Mouse (Mus musculus) heart, postnatal 36 days (tissue): Measurements from ENCODE around the gene Foxc1. TPM values are rescaled to one million over a fixed set of nuclear protein-coding genes. Genes with fewer than 3 reads are reported as not detected.

Experiments
- DNase-seq, 2 experiments: peaks; one replicate each; pipeline ENCODE4 v3.0.0; 2021 to 2022
- intact Hi-C: fragments of 180-260 bp; cut with DNase I; formaldehyde crosslinking; loops from one replicate; pipeline ENCODE4 v1.15.1; 2025
- total RNA-seq, 2 experiments: library from RNA; stranded (reverse); gene quantifications; 2 replicates each; pipeline ENCODE4 v1.2.3; 2021

Foxc1 gene
- total RNA-seq = 1 to 10 TPM; 5.0 to 5.1 TPM

DNA sequence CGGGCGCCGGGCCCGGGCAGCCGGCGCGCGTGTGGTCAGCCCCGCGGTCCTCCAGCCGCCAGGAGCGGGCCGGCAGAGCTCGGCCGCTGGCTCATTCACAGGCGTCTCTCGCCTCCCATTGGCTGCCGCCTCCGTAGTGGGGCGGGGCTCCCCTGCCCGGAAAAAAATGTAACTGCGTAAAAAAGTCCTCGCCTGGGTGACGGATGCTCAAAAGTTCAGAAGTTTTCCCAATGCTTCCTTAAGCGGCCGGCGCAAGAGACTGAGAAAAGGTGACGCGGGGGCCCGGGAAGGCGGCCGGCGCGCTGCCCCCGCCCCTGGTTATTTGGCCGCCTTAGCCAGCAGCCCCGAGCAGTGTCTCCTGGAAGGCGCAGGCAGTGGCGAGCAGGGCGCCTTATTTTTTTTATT lies at the start of gene Foxc1:
TSS of gene Foxc1 (plus strand) at position 206 of the 405 bp plus-strand sequence.
- intact Hi-C loops = loop anchor here (5.0 kb wide), 2 partner anchors 111 to 211 kb away; no protein-coding TSS in a partner anchor
- DNase-seq = peak; percentile 88 to 90

DNA sequence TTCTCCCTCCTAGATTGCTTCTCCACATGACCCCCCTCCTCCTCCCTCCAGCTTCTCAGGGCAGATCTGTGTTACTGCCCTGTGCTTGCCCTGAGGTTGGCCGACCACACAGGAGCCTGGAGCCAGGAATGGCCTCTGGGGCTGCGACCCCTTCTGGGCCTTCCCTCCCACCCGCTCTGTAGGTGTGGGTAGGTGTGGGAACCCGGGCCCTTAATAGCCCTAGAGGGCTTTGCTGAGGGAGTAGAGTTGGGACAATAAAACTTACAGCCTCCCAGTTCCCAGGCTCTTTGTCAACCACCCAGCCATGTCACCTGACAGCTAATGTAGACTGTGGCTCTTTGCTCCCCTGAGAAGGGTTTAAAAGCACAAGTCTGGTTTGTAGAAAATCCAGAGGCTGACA lies 46.0 kb upstream of the Foxc1 start:
- no peak for DNase-seq
- intact Hi-C loops = no loop called here

DNA sequence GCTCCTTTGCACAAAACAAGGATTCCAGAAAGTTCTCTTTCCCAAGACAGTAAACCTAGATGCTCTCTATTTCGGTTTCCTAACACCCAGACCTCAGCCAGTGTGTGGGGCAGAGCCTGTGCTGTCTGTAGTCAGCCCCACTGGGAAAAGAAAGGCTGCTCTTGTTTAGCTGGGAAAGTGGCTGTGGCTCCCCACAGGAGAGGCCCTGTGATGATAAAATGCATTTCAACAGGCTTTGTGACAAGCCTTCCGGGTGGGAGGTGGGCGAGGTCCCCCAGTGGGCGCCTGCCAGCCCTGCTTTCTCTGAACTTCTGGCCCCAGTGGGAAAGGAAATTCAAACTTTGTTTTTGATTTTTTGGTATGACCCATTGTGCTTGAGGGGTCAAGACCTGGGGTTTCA lies 45.4 kb upstream of the Foxc1 start:
- DNase-seq = no peak
- intact Hi-C loops = no loop called here

DNA sequence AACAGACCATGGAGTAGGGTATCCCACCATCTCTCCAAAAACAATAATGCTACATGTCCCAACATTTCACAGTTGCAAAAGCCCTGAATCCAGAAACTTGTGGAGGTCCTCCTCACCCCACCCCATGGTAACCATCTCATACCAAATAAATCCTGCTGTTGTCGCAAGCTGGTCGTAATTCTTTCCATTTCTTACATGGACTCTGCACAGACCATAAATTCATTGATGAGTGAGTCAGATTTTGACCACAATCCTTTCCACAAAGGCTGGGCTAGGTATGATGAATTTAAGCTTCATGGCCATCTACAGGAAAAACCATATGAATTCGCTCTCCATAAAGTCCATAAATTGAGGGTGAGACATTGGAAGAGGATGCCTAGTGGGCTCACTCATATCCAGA lies 42.0 kb upstream of the Foxc1 start:
- intact Hi-C loops = no loop called here
- no peak for DNase-seq

DNA sequence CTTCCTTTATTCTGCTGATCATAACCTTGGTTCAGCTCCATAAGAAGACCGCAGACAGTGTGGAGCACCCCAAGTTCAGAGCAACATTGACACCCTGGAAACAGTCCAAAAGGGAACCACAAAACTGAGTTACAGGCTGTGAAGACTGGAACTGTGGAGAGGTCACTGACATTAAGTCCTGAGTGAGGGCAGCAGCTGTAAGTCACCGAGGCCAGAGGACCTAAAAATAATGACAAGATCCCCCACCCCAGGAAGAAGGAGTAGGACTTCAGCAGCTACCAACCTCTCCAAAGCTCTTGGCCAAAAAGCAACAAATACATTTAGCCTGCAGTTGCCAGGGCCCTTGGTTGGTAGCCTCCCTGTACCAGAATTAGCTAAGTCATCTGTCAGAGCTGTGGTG lies 40.9 kb upstream of the Foxc1 start:
- DNase-seq = no peak
- intact Hi-C loops = no loop called here

DNA sequence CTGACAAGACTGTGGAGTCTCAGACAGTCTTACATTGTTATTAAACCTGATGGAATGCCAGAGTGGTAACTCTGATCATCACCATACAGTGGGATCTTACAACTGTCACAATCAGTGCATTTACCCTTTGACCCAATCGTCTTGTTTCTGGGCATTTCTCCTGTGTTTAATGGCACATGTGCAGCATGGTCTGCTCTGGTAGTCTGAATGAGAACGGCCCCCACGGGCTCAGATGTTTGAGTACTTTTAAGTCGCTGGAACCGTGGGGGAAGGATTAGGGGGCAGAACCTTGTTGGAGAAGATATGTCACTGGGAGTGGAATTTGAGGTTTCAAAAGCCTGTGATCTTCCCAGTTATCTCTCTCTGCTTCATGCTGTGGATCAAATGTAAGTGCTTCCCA lies 33.6 kb upstream of the Foxc1 start:
- DNase-seq = no peak
- intact Hi-C loops = no loop called here

DNA sequence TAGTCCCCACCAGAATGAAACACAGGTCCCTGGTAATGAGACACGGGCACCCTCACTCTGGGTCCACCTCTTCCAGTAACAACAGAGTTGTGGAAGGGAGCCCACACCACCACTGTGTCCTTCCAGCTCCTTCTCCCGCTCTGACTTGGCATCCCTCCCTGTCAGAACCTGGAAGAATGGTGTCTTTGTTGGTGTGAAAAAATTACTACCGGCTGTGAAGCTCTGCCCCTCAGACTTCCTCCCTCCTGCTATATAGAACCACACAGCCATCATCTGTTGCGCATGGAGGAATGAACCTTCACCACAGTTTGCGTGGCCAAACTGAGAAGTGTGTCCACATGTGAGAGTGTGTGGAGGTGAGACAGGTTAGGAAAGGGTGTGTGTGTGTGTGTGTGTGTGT lies 30.7 kb upstream of the Foxc1 start:
- intact Hi-C loops = no loop called here
- no peak for DNase-seq

DNA sequence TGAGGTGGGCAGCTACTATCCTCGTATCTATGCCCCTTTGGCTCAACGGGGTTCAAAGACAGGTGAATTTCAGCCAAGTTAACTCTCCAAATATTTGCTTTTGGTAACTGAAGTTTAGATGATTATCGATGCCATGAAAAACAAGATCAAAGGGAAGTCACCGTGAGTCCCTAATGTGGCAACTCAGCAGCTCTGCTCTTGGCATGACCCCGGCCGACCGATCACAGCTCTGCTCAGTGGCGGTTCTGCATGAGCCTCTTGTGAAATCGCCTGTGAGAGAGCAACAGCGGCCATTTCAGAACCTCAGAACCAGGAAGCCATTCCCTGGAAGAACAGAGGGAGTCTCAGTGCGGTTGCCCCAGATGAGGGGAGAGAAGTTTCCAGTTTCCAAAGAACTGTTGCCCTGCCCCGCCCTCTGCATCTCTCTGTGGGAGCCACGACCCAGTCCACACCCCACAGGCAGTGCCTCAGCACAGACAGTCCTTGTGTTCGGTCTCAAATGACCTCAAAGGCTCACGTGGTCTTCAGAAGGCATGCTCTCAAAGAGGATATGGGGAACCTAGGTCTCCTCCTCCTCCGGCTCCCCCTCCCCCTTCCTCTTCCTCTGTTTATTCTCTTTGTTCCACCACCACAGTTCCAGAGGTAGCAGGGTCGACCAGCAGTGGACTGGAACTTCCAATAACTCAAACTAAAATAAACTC lies 27.0 kb upstream of the Foxc1 start:
- intact Hi-C loops = no loop called here
- no peak for DNase-seq

DNA sequence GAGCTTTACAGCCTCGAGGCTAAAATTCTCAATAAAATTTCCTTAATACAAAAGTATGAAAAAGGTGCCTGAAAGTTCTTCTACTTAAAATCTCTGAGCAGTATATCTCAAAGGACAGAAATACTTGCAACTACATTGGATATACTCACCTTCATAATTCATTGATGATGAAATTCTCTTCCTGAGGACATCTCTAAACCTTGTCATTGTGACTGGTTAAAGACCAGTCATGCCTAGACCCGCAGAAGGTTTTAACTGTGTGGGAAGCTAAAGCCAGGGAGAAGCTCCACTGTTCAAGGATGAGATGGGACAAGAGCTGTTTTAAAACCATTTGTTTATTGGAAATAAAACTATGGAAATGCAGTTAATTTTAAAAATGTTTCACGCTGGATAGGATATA lies 26.1 kb upstream of the Foxc1 start:
- DNase-seq = no peak
- intact Hi-C loops = no loop called here

DNA sequence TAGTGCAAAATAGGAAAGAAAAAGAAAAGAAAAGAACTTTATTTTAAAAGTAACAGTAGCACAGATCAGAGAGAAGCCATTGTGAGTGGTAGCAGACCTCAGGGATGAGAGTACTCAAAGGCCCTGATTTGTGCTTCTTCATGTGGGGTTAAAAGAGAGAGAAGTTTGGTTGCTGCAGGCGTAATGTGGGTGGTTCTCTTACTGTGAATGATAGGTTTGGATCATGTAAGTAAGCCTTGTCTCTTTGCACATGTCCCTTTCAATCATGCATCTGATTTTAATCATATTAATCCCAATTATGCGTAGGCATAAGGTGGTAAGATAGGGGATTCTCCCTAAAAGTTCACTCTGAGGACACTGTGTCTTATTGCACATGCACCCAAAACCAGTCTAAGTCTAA lies 24.4 kb upstream of the Foxc1 start:
- DNase-seq = no peak
- intact Hi-C loops = no loop called here

DNA sequence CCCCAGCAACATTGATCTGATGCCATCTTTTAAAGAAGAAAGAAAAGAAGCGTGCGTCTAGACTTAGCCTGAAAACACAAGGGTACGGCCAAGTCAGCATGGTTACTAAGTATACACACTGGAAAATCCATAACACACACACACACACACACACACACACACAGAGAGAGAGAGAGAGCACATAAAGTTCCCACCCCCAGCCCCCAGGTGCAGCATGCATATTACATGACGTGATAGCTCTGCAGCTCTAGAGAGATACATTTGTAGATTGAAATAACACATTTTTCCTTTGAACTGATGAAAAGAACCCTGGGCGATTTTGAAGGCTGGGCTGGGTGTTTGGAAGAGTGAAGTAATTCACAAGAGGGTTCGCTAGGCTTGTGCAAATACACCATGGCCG lies 21.7 kb upstream of the Foxc1 start:
- intact Hi-C loops = no loop called here
- no peak for DNase-seq

DNA sequence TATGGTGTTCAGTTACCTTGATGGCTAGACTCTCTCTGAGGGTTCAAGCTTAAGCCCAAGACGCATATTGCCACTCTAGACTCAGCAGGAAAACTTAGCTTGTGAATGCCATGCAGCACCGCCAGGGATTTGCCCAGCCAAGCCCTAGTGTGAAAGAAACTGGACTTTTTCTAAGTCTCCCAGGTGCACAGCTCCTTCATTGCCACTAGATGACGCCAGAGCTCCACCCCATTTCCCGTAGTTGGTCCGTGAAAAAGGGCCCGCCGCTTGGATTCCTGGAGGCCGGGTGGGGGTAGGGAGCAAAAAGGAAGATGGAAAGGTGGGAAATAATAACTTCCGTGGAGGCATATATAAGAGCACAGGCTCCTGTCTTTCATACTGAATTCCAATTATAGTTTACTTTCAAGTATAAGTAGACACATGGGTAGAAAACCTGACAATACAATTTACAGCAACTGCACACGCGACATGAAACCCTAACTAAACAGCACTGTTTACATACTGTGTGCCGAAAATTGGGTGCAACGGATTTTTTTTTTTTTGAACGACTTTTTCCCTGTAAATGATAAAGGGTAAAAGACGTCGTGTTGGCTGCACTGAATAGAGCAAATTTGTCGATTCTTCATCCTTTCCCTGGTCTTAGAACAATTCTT lies 13.8 kb upstream of the Foxc1 start:
- DNase-seq = peak; percentile 52 to 63
- intact Hi-C loops = loop anchor here (2.0 to 5.0 kb wide), 5 partner anchors 504 to 1005 kb away; no protein-coding TSS in a partner anchor

DNA sequence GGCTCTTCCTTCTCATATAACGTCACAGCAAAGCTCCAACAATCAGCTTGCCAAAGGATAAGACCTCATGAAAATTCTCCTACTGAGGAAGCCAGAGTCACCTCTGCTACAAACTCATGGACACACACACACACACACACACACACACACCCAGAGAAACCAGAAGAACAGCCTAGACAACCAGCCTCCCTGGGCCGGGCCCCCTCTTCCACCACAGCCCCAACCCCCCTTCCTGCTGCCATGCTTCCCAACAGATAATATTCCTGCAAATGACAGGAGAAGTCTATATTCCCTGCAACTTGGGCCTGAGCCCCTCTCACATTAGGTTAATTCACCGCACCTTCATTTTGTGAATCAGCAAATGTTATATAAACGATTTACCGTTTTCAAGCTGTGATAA lies 13.3 kb upstream of the Foxc1 start:
- intact Hi-C loops = loop anchor here (2.0 to 5.0 kb wide), 5 partner anchors 504 to 1004 kb away; no protein-coding TSS in a partner anchor

DNA sequence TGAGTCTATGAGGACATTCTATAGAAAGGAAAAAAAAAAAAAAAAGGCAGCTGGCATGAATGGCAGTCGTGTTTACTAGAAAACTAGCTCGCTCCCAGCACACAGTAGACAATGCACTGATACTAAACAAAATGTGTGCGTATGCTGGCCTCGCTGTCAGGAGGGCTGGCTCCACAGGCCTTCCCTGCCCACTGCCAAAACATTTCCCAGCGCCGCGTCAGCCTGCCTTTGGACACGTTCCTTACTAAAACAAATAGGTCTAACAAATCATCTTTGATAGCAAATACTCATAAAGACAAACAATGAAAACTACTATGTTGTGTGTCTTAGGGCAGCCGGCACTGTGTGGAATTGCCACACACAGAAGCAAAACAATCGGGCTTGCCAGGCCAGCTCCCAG lies 9.1 kb upstream of the Foxc1 start:
- no peak for DNase-seq
- intact Hi-C loops = no loop called here

More for the DNA sequence above, 13.3 kb upstream of the Foxc1 start:
- no peak for DNase-seq

DNA sequence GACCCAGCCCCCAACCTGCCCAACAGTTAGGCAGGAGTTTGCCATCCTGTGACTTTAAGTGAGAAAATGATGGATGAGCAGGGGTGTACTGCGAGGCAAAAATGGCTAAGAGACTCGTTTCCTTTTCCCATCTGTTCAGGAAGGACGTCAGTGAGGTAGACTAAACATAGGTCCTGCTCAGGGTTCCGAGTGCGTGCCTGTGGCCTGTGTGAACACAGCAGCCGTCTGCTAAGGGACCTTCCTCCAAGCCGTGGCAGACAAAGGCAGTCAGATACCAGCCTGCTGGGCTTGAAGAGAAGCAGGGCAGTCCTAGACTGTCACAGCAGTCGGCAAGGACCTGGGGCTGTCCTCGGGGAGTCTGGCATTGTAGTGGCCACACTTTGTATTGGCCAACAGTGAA lies 8.4 kb upstream of the Foxc1 start:
- DNase-seq = no peak
- intact Hi-C loops = no loop called here

DNA sequence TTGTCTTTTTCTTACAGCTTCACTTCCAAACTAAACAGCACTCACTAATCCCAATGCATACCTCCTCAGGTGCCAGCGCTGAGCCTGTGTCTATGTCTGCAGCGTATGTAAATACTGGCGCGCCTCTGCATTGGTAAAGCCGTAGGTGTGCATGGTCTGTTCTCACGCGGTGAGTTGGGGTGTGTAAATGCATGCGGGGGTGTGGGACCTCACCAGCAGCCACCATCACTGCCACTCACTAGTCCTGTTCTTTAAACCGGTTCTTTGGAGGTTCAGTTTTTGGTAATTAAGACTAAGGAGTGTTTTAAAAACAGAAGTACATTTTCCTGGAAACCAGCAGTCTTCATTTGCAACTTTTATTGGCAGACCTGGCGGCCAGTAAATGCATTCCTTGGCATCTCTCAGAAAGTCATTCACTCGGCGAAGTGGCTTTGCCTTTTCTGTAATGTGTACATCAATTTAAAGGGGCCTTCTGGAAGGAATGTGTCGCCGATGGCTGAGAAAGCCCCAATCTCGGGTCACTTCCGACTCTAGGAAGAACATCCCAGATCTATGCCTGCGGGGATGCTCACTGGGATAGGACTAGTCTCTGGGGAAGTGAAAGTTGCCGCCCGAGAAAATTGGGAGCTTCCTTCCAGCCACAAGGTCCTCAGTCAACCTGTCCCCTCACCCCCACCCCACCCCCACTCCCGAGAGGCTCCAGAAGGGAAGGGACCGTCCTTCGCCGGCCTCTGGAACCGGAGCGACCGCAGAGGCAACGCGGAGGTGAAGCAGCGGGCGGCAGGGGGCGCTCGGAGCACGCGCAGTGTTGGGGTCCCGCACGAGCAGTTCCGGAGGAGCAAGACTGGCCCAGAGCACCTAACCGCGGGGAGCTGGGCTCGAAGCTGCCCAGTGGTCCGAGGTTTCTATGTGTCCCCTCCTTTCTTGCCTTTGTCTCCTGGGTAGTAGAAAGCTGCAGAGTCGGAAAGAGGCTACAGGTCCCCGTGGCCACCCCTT lies 5.6 kb upstream of the Foxc1 start:
- intact Hi-C loops = loop anchor here (1.0 to 5.0 kb wide), 7 partner anchors 155 to 880 kb away; no protein-coding TSS in a partner anchor
- DNase-seq = peak; percentile 92 to 95

DNA sequence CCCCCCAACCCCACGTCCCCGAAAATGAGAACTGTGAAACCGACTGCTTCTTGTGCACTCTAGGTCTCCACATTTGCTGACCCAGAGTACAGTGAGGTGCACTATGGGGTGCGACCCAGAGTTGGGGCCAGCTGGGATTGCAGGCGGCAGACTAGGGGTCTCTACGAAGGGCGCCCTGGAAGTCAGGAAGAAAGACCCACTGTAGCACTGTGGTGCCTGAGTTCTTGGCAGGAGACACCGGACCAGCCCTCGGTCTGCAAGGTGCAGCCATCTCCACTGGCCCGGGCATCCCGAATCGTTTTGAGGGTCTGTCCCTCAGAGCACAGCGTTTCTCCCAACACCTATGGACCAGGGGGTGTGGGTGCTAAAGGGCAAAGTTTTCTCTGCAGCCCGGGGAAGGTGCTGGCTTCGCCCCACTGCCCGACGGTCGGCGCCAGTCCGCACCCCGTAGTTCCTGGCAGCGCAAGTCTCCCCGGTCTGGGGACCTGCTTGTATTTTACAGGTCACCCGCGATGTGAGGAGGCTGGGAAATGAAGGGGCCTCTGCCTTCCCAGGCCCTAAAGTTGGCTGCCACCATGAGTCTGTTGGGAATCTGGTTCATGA lies 4.6 kb upstream of the Foxc1 start:
- no peak for DNase-seq
- intact Hi-C loops = loop anchor here (1.0 to 5.0 kb wide), 7 partner anchors 154 to 879 kb away; no protein-coding TSS in a partner anchor

DNA sequence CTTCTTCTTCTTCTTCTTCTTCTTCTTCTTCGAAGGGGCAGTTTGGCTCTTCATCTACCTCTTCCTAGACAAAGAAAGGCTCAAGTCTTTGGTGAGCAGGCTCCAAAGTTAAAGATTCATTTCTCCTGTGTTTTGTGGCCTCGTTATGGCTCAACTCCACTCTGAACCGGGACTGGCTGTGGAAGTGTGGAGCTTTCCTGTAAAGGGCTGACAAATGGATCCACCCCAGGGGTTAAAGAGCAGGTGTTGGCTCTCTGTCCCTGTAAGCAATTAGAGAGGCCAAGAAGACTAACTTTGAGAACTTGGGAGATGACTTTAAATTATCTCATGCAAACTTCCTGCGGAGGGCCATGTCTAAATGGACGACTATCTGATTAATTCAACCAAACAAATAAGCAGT lies 4.0 kb upstream of the Foxc1 start:
- intact Hi-C loops = loop anchor here (5.0 kb wide), 2 partner anchors 800 to 860 kb away; no protein-coding TSS in a partner anchor
- DNase-seq = no peak

DNA sequence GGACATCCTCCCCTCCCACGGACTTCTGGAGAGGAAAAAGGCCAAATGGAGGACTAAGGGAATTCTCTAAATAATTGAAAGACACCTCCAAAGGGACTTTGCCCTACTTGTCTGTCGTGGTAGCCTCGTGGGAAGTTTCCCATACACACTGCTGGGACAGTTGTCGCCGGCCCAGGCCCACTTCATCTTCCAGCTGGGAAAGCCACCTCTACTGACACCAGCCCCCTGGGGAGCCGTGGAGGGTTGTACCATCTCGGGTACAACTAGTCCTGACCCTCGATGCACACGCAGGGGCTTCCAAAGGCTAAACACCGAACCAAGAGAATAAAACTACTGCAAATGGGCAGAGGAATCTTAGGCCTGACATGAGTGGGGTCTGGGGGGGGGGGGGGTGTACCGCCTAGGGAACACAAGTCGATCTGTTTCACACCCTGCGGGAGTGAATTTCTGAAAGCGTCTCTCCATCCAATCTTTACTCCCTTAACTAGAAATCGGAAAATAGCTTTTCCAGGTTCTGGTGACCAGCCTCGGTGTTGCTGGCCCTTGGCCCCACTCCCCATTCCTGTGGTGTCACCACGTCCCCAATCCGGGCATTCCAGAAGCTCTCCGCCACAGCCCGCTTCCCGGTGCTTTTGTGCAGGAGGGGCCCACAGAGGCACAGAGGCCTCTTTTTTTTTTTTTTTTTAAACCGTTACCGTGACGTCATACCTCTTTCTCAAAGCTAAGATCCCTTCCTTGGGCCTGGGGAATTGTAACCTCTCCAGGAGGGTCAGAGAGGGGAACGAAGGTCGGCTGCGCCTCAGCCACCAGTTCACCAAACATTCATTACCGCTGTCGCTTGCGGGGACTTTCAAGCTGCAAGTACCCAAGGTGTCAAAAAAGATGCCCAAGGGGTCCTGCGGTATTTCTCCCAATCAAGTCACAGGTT lies 3.0 kb upstream of the Foxc1 start:
- intact Hi-C loops = loop anchor here (5.0 kb wide), 2 partner anchors 799 to 859 kb away; no protein-coding TSS in a partner anchor
- DNase-seq = no peak
